Mouse (Mus musculus) midbrain, embryonic 16.5 days (tissue): Measurements from ENCODE around the gene Adcyap1r1. TPM values are rescaled to one million over a fixed set of nuclear protein-coding genes. Genes with fewer than 3 reads are reported as not detected.
A peak's percentile ranks its signal among the peaks of the same experiment; 100 is the strongest.

Experiments used
- ATAC-seq: fragments of 200-750 bp; cut with Nextera tagmentation; 2 replicates; pipeline ENCODE4 v1.8.0; 2017; ENCODE audit warnings: moderate TSS enrichment
- H3K27ac ChIP-seq: fragments of 300-500 bp; sonication (generic); 2 replicates; pipeline ENCODE4 v1.5.1; 2014; ENCODE audit warnings: mild to moderate bottlenecking, low read length, mixed read lengths
- H3K27me3 ChIP-seq: fragments of 300-500 bp; sonication (generic); 2 replicates; pipeline ENCODE4 v1.6.1; 2014; ENCODE audit warnings: low read depth, low read length, mixed read lengths; ENCODE audit not compliant: control insufficient read depth, insufficient read depth
- H3K36me3 ChIP-seq: fragments of 300-500 bp; sonication (generic); 2 replicates; pipeline ENCODE4 v1.6.1; 2014; ENCODE audit warnings: mild to moderate bottlenecking, low read length, moderate library complexity, mixed read lengths; ENCODE audit not compliant: control insufficient read depth, insufficient read depth
- H3K4me1 ChIP-seq: fragments of 300-500 bp; sonication (generic); 2 replicates; pipeline ENCODE4 v1.6.1; 2014; ENCODE audit warnings: mild to moderate bottlenecking, low read length, mixed read lengths; ENCODE audit not compliant: control insufficient read depth, insufficient read depth
- H3K4me2 ChIP-seq: fragments of 300-500 bp; sonication (generic); 2 replicates; pipeline ENCODE4 v1.6.1; 2014; ENCODE audit warnings: mild to moderate bottlenecking, low read length, mixed read lengths
- H3K4me3 ChIP-seq: fragments of 300-500 bp; sonication (generic); 2 replicates; pipeline ENCODE4 v1.5.1; 2014; ENCODE audit warnings: low read depth, mild to moderate bottlenecking, low read length, moderate library complexity, mixed read lengths
- H3K9ac ChIP-seq: fragments of 300-500 bp; sonication (generic); 2 replicates; pipeline ENCODE4 v1.6.1; 2014; ENCODE audit warnings: low read depth, low read length, mixed read lengths
- H3K9me3 ChIP-seq: fragments of 300-500 bp; sonication (generic); replicated peaks from 2 replicates; pipeline ENCODE4 v1.6.1; 2014; ENCODE audit warnings: mild to moderate bottlenecking, low read length, mixed read lengths; ENCODE audit not compliant: control insufficient read depth, poor library complexity, severe bottlenecking
- WGBS: fragments of 180-500 bp; shearing (Covaris S2); extraction: QIAGEN DNeasy Blood & Tissue Kit; methylation state at CpG from one replicate; pipeline ENCODE4 v1.1.7; 2014; 5-methylcytosine and 5-hydroxymethylcytosine counted together
- polyA plus RNA-seq: library from polyadenylated mRNA; unstranded; fragments of >200 nt; fragmentation: Nextera tagmentation; extraction: Ambion mirVana; gene quantifications from 2 replicates; pipeline ENCODE4 v1.2.1, GENCODE M21; 2015

The Adcyap1r1 gene
- polyA plus RNA-seq, result 46.9 and 60.8 TPM in 2 replicates

- peaks cover 41% of the 10 kb centered on the region for H3K4me1 ChIP-seq
- H3K4me3 ChIP-seq, result peak within 1 kb of the TSS; percentile 80
- peak within 1 kb of the TSS; percentile 90 for H3K27ac ChIP-seq
- H3K36me3 ChIP-seq, result no peaks in the 10 kb centered on the region
- 1% methylated on average over 49 of the region's 58 CpGs for WGBS
- H3K9me3 ChIP-seq, result no peaks in the 10 kb centered on the region
- ATAC-seq, result peak; percentile 89
- H3K27me3 ChIP-seq, result no peaks in the 10 kb centered on the region
- H3K4me2 ChIP-seq, result peak within 1 kb of the TSS; percentile 80
- peak within 1 kb of the TSS; percentile 92 for H3K9ac ChIP-seq
These were observed at the start of gene Adcyap1r1 for GRCm38 (mm10) chr6:55451771-55452371. Adcyap1r1 (plus strand) TSS chr6:55451978.

DNA sequence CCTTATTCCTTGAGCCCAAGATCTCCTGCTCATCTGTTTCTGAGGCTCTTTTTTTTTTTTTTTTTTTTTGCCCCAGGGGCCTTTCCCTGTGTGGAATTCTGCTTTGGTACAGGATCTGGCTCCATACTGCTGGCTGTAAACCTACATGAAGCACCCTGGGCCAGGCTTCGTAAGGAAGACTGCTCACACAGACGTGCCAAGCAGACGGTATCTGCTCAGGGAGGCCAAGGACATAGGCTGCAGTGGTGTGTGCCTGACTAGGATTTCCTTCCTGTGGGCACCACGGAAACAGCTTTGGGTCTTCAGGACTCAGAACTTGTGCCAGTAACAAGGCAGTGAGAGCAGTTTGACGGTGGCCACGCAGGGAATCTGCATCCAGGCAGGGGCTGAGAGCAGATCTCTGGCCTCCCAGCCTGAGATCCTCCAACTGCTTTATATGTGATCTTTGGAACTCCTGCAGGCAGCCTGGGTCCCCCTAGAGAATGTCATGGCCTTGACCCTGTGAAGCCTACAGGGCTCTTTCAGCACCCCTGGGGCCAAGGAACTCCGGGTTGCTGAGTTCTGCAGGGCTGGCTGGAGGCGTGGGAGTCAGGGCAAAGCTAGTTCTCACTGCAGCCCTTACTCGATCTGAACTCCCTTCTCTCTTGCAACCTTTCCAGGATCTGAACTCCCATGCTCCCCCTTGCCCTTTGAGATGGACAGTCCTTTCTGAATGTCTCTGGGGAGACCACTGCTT, 49.6 kb upstream of the Adcyap1r1 start:
- H3K9me3 ChIP-seq, result no peaks in the 10 kb centered on the region
- no peak overlapping the region for H3K4me3 ChIP-seq
- no peaks in the 10 kb centered on the region for H3K4me1 ChIP-seq
- no peak for ATAC-seq
- H3K27ac ChIP-seq, result no peak overlapping the region
- 73% methylated on average over 9 of the region's 9 CpGs for WGBS
- H3K4me2 ChIP-seq, result no peak overlapping the region
- H3K36me3 ChIP-seq, result no peaks in the 10 kb centered on the region
- H3K27me3 ChIP-seq, result no peaks in the 10 kb centered on the region
- no peak overlapping the region for H3K9ac ChIP-seq

DNA sequence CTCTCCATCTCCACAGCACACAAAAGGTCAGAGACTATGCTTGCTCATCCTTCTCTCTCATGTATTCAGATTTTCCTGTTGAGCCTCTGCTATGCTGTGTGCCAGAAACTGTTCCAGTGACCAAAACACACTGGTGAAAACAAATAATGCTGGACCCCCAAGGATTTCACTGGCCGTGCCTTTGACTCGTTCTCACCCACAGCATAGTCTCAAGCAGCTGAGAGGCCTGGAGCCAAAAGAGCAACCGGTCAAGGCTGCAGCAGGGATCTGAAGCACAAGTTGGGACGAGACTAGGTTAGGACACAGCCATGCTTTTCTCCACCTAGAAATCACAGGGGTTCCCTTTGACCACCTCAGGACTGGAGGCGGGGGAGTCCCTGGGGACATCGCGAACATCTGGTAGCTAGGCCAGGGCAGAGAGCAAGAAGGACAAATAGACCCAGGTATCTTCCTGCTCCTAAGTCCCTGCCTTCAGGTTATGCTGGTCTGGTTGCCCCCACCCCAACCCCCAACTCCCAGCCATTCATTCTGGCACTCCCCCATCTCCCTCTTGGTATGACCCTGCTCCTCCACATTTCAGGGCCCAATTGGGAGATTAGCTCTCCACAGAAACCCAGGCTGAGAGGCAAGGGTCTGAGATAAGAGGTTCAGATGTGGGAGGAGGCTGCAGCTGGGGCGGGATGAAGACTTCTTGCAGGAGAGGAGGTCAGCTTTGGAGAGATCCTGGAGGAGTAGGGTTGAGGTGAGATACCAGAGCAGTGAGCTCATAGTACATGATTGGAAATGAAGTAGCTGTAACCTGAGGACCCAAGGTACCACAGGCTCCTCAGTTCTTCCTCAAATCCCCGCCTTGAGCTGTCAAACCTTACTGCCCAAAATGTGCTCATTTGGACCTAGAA, 48.1 kb upstream of the Adcyap1r1 start:
- WGBS, result 80% methylated on average over 9 of the region's 9 CpGs
- Histone ChIP-seq H3K4me1 (no peaks in the 10 kb centered on the region; the same call in 1 of the 2 replicates), H3K27me3 (no peaks in the 10 kb centered on the region), H3K4me2 (no peak overlapping the region), H3K9me3 (no peaks in the 10 kb centered on the region), H3K9ac (no peak overlapping the region), H3K36me3 (no peaks in the 10 kb centered on the region), H3K4me3 (no peak overlapping the region), H3K27ac (no peak overlapping the region)
- no peak for ATAC-seq

DNA sequence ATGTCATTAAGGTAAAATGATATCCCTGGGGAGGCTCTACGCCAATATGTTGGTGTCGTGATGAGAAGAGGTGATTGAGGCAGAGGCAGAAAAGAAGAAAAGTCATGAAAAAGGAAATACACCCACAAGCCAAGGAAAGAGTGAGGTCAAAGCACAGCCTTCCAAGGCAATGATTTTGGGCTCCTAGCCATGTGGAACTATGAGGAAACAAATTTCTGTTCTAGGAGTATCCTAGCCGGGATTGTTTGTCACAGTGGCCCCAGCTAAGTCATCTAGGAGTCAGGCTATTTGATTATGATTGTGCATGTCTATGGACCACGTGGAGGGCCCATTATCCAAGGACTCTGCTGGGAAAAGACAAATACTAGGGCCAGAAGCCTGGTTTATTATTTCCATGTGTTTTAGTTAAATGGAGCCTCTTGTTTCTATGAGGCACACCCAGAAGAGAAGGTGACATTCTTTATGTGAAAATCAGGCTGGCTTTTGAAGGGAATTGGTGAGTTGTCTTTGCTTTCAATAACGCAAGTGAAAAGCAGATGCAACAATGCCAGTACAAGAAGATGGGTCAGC, 47.3 kb upstream of the Adcyap1r1 start:
- no peaks in the 10 kb centered on the region for H3K36me3 ChIP-seq
- H3K4me3 ChIP-seq, result no peak overlapping the region
- H3K4me1 ChIP-seq, result no peaks in the 10 kb centered on the region; the same call in 1 of the 2 replicates
- H3K9ac ChIP-seq, result no peak overlapping the region
- H3K9me3 ChIP-seq, result no peaks in the 10 kb centered on the region
- ATAC-seq, result no peak
- no peak overlapping the region for H3K4me2 ChIP-seq
- WGBS, result 85% methylated on average over 5 of the region's 5 CpGs
- H3K27me3 ChIP-seq, result no peaks in the 10 kb centered on the region
- H3K27ac ChIP-seq, result no peak overlapping the region

DNA sequence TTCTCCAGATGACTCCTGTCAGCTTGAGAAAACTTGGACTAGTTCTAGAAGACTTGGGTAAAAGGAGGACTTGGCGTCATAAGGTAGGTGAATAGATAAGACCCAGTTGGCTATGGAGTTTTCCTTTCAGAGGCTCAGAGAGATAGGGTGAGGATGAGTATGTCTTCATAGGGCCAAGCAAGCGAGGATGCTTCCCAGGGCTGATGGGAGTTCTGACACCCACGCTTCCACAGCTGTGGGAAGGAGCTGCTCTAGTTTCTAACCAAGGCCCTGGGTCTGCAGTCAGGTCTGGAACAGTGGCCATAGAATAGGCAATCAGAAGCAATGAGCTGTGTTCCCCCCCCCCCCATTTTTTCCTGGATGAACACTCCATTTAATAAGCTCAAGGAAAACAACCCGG, 44.4 kb upstream of the Adcyap1r1 start:
- Histone ChIP-seq H3K4me2 (no peak overlapping the region), H3K9ac (no peak overlapping the region), H3K27ac (no peak overlapping the region), H3K27me3 (no peaks in the 10 kb centered on the region), H3K4me1 (no peaks in the 10 kb centered on the region; the same call in 1 of the 2 replicates), H3K4me3 (no peak overlapping the region), H3K9me3 (no peaks in the 10 kb centered on the region), H3K36me3 (no peaks in the 10 kb centered on the region)
- WGBS, result 93% methylated on average over 4 of the region's 4 CpGs
- ATAC-seq, result no peak

GRCm38 (mm10) chr6:55410119-55410775, 41.5 kb upstream of the Adcyap1r1 start:
- no peak overlapping the region for H3K9ac ChIP-seq
- H3K4me2 ChIP-seq, result no peak overlapping the region
- no peaks in the 10 kb centered on the region; the same call in 1 of the 2 replicates for H3K4me1 ChIP-seq
- H3K27ac ChIP-seq, result no peak overlapping the region
- H3K27me3 ChIP-seq, result no peaks in the 10 kb centered on the region
- H3K36me3 ChIP-seq, result no peaks in the 10 kb centered on the region
- no peak overlapping the region for H3K4me3 ChIP-seq
- ATAC-seq, result no peak
- H3K9me3 ChIP-seq, result no peaks in the 10 kb centered on the region
- 50% methylated on average over 7 of the region's 7 CpGs for WGBS

- ATAC-seq, result no peak
These were observed 40.8 kb upstream of the Adcyap1r1 start for GRCm38 (mm10) chr6:55410977-55411376.

GRCm38 (mm10) chr6:55416202-55416601, 35.6 kb upstream of the Adcyap1r1 start:
- no peak overlapping the region for H3K27ac ChIP-seq
- no peaks in the 10 kb centered on the region for H3K9me3 ChIP-seq
- no peak overlapping the region for H3K4me2 ChIP-seq
- H3K9ac ChIP-seq, result no peak overlapping the region
- 45% methylated on average over 5 of the region's 5 CpGs for WGBS
- no peaks in the 10 kb centered on the region for H3K36me3 ChIP-seq
- H3K27me3 ChIP-seq, result no peaks in the 10 kb centered on the region
- peaks cover 22% of the 10 kb centered on the region for H3K4me1 ChIP-seq
- H3K4me3 ChIP-seq, result no peak overlapping the region
- ATAC-seq, result peak; percentile 65

More at GRCm38 (mm10) chr6:55410977-55411376, 40.8 kb upstream of the Adcyap1r1 start:
- 82% methylated on average over 5 of the region's 5 CpGs for WGBS
- H3K27ac ChIP-seq, result no peak overlapping the region
- no peaks in the 10 kb centered on the region for H3K9me3 ChIP-seq
- no peak overlapping the region for H3K4me3 ChIP-seq
- H3K27me3 ChIP-seq, result no peaks in the 10 kb centered on the region
- no peak overlapping the region for H3K4me2 ChIP-seq
- no peak overlapping the region for H3K9ac ChIP-seq
- H3K4me1 ChIP-seq, result peaks cover 4% of the 10 kb centered on the region
- H3K36me3 ChIP-seq, result no peaks in the 10 kb centered on the region
